Mouse (Mus musculus): ENCODE measurements around the gene Akap13.

The Akap13 gene

DNA sequence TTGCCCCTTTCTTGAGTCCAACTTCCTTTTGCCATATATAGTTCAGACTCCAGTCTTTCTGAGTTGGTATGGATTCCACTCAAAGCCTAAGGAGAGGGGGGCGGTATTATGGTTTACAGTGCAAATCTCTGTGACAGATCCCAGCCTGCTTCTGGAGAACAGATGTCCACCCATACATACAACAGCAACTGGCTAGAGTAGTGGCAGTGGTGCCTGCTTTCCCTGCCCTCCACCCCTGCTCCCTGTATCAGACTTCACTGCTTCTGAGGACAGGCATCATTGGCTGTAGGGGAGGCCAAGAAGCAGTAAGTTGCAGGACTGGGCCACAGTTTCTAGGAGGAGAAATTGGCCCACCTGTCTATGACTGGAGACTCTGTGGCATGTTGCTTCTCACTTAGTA is 102.9 kb downstream of the Akap13 start:
- DNase-seq (ENCODE audit: low read depth, low spot score): no peak

DNA sequence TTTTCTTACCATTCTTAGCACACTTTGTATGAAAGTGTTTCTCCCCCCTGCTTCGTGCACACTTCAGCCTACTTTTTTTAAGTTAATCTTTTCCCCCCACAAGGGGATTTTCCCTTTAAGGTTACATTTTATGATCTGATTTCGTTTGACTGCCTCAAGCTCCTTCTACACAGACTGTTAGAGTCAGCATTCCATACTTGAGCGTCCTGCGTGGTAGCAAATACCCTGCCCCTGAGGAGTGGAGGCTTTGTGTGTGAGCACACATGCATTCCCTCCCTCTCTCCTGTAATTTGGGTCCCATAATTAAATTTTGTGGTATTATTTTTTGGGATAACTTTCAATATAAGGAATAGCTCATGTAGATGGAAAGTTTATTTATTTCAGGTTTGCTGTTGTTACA is 103.8 kb downstream of the Akap13 start:
- DNase-seq (ENCODE audit: low read depth, low spot score): no peak

DNA sequence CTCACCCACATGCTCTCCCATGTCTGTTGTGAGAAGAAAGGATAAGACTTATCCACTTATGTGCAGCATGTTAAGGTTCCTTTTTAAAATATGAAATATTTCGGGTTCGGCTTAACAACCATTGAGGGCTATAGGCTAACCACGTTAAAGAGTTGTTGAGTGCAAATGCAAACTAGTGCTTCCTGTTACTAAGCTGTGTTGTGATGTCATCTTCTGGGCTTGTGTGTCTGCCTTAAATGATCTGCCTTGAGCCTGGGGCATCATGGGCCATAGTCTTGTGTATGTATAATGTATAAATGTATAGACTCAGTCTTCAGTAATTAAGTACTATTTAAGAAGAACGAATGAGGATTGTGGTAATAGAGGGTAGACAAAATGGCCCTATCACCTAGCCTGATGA is 104.6 kb downstream of the Akap13 start:
- no peak for DNase-seq (ENCODE audit: low read depth, low spot score)

DNA sequence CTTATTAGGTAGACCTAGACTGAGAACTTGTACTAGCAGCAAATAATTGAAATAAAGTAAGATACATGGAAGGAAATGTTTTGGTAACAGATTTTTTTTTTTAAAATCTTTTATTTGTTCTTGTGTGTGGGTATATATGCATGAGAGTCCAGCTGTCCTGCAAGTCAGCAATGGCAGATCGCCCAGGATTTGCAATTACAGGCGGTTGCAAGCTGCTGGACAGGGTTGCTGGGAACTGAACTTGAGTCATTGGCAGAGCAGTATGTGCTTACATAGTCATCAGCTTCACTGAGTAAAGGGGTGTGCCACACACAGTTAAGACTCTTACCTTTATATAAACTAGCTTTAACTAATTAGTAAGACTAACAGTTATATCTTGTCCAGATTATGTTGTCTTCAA is 105.2 kb downstream of the Akap13 start:
- no peak for DNase-seq (ENCODE audit: low read depth, low spot score)

DNA sequence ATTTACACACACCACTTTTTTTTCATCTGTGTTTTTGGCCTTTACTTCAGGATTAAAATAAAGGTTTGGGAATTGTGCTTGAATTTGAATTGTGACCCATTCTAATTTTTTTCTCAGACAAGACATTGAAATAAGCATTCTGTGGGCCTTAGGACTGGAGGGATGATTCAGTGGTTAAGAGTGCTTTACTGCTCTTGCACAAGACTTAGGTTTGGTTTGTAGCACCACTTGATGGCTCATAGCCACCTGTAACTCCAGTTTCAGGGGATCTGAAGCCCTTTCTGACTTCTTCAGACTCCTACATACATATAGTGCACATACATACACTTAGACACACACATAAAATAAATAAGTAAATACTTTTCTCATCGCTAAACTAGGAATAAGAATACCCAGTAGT is 105.8 kb downstream of the Akap13 start:
- no peak for DNase-seq (ENCODE audit: low read depth, low spot score)

DNA sequence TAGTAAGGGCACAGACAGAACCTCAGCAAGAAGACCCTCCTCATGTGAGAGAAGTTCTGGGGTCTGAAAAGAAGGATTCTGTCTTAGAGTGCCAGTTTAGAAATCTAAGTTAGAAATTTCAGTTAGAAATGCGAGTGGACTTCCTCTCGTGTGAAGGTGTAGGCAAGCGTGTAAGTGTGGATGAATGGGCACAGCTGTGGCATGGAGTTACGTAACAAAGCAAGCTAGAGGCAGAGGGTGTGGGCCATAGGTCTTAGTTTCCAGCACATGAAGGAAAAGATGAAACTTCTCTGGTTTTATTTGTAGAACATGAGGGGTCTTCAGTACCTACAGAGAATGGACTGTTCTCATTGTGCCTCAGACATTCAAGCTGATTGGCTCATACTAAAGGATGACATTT is 112.9 kb downstream of the Akap13 start:
- no peak for DNase-seq (ENCODE audit: low read depth, low spot score)

DNA sequence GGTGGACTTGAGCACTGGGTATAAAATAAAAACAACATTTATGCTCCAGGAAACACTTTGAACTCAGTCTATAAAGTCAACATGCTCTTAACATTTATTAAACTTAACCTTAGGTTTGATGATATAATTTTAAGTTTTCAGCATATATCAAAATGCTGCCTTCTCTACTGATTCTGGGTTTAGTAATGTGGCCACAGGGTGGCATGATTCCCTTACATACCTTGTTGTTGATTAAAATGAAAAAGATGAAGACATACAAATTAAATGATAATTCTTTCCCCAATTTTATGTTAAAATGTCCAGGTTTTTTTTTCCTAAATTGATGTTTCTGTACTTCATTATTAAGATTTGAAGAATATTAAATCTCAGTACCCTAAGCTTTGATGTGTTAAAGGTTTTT is 113.5 kb downstream of the Akap13 start:
- no peak for DNase-seq (ENCODE audit: low read depth, low spot score)

DNA sequence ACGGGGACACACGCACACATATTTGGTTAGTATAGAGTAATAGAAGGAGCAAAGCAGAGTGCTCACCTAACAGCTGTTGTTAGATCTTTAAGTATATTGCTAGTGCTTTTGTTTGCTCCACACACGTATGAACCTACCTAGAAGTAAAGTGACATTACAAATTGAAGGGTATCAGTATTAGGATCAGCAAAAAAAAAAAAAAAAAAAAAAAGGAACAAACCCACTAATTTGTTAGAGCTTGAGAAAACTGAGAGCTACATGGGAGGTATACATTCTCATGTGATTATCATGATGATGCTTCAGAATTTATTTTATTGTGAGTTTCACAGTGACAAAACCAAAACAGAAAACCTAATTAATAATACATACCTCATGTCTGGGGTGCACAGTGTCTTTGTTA is 114.9 kb downstream of the Akap13 start:
- no peak for DNase-seq (ENCODE audit: low read depth, low spot score)

DNA sequence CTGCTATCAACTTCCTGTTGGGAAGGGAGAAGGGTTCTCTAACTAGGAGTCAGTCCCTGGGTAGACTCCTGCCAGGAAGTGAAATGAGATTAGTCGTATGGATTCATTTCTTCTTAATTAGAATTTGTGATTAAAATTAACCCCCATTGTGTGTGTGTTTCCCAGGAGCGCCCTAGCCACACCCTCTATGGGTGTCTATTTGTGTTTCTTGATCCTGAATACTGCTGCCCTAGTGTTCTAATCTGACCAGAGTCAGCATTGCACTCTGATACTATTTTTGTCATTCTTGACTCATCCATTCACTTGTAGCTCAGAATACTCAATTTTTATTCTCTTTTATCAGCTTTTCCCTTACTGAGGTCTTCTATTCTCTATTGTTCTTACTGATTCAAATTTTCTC is 115.7 kb downstream of the Akap13 start:
- no peak for DNase-seq (ENCODE audit: low read depth, low spot score)

DNA sequence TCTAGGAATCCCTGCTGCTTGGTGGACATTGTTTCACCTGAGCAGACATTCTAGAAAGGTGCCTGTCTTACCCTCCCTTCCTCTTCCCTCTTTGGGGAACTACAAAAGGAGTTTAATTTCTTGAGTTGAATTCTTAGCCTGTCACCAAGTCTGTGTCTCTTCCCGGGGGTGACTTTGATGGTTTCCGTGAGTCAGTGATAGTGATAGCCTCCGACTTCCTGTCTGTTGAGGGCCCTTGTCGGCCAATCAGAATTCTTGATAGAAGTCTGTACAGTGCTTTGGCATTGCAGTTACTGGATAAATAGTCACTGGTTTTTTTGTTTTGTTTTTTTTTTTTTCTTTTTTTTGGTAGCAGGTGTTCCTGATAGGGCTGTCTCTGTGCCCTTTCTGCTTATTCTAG is 116.8 kb downstream of the Akap13 start:
- DNase-seq (ENCODE audit: low read depth, low spot score): peak; percentile 30

DNA sequence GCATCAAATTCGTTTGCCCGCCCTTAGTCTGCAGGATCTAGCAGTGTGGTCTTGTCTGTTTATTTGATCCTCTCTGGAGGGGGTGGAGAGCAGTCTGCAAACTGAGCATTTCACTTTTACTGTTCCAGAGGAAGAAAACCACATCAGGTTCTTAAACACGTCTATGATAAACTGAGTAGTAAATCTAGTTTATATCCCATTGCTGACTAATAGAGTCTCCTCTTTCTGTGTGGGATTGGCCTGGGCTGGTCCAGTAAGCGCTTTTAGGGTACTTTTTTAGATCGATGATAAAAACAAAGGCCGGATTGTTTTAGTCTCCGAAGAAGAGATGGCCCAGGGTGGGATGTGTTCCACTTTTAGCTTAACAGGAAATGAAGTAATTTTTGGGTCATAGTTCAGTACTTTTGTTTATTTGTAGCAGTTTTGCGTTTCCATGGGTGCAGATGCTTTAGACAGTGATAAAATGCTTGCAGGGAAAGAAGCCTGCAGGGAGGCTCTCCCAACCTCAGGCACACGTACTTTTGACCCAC is 119.9 kb downstream of the Akap13 start:
- DNase-seq (ENCODE audit: low read depth, low spot score): no peak

DNA sequence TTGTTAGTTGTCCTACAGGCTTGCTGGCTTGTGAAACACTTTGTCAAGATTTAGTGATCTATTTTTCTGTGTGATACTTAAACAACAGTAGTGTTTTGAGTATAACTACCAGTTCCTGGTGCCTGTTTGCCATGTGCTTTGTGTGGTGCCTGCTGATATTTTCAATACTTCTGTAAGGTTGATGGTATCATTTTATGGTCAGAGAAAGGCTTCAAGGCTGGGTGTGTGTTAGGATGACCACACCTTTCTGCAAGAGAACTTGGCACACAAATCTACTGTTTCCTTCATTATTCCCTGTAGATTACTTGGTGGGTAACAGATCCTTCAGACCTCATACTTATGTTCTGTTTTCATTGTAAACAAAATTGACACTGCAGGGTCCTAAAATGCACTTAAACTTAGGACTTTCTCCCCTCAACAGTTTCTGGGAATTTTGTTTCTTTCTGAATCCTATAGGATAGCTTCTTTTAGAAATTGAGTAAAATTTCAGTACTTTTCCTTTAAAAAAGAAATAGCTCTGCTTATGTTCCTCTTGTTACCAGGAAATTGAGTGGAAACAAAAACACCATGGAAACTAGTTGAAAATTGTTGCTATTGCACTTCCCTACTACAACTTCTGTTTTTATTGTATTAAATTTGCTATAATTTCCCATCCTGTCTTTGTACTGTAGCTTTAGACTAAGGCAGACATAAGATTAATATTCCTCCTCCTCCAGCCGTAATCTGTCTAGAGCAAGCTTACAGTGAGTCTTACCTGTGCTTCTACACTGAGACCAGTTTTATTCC is 120.7 kb downstream of the Akap13 start:
- DNase-seq (ENCODE audit: low read depth, low spot score): no peak

DNA sequence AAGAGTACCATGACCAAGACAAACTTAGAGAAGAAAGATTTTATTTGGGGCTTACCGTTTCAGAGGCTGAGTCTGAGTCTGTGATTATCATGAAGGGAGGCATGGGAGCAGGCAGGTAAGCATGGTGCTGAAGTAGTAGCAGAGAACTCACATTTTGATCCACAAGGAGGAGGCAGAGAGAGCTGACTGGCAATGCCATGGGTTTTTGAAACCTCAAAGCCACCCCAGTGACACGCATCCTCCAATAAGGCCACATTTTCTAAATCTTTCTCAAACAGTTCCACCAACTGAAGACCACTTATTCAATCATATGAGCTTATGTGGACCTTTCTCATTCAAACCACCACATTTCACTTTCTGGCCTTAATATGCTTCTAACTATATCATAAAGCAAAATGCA is 121.5 kb downstream of the Akap13 start:
- DNase-seq (ENCODE audit: low read depth, low spot score): no peak

DNA sequence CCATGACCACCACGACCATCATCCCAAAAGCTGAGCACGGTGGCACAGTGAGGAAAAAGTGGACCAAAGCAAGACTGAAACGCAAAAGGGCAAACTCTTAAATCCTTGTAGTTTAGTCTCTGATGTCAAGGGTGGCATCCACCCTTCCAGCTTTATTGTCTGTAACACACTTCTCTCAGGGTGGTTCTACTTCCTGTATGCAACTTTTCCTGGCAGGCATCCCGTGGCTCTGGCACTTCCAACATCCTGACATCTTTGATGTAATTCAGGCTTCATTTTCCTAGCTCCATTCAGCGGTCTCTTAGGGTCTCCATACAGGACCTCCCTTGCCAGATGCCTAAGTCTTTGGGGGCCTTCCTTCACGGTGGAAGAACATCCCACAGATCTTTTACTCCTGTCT is 122.0 kb downstream of the Akap13 start:
- peak; percentile 5 for DNase-seq (ENCODE audit: low read depth, low spot score)

DNA sequence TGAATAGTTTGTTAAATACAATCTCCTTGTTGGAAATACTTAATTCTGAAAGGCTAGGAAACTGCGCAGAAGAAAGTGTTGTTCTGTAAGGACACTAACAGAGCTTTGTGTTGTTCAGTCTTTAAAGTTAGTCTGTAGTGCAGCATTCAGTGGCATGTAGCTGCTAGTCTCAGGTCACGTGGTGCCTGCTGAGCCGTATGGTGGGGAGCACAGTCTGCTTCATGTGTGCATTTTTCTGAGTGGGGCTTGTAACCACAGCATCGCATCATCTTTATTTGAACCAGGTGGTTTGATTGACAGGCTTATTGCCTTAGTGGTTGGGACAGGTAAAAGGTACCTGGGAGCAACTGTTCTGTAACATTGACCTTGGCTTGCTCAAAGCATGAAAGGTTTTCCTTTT is 123.3 kb downstream of the Akap13 start:
- DNase-seq (ENCODE audit: low read depth, low spot score): no peak

DNA sequence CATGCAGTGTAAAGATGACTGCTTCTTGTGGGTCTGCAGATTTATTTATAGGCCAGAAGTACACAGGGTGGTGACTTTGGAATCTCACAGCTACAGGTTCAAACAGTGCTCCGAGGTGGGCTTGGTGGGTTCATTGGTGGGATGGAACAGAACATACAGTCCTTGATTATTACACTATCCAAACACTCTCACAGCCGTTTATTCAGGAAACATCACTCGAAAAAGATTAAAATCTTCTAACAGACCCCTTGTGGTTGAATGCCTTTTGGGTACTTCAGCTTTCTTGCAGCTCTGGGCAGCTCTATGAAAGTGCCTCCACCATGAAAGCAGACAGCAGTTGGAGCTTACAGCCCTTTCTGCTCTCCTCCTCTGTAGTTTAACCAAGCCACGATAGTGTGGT is 126.8 kb downstream of the Akap13 start:
- no peak for DNase-seq (ENCODE audit: low read depth, low spot score)

DNA sequence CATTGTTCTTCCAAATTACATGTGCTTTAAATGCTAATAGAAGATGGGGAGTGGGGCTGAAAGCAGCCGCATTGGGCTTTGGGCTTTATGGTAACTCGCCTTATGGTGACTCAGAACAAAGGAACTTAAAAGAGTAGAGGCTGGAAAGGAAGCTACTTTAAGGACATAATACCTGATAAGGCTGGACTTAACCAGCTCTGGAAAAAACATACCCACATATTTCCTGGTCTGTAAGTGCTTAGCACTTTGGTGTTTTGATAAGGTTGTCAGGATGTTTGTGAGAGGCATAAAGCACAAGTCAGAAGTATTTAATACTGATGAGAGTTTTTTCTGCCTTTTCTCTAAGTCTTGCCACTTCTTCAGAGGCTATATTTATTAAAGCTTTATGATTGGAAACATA is 128.8 kb downstream of the Akap13 start:
- DNase-seq (ENCODE audit: low read depth, low spot score): no peak

DNA sequence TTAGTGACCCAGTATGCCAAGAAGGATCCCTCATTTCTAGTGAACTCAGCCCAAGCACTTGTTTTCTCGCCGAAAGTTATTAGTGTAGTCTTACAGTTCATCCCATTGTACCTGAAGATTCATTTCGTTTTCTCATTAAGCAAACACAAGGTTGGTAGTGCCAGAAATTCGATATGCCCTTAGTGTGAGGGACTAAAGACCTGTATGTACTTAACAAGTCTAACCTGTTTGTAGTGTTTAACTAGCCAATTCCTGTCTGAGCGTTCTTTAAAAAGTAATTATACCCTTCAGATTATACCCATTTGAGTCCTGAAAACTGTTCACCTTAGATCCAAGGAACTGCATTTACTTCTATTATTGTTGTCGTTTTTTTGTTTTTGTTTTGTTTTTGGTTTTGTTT is 130.1 kb downstream of the Akap13 start:
- DNase-seq (ENCODE audit: low read depth, low spot score): no peak

DNA sequence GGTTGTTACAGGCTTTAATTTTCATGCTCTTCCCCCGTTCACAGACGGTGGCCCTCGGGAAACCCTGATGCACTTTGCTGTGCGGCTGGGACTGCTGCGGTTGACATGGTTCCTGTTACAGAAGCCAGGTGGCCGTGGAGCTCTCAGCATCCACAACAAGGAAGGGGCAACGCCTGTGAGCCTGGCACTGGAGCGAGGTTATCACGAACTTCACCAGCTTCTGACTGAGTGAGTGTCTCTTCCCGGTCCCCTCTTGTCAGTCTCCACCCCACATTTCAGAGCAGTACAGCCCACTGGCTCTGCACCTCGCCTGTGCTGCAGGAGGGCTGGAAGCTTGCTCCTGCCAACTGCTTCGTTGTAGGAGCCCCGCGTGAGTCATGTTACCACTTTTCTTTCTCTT is 130.8 kb downstream of the Akap13 start:
- DNase-seq (ENCODE audit: low read depth, low spot score): no peak

DNA sequence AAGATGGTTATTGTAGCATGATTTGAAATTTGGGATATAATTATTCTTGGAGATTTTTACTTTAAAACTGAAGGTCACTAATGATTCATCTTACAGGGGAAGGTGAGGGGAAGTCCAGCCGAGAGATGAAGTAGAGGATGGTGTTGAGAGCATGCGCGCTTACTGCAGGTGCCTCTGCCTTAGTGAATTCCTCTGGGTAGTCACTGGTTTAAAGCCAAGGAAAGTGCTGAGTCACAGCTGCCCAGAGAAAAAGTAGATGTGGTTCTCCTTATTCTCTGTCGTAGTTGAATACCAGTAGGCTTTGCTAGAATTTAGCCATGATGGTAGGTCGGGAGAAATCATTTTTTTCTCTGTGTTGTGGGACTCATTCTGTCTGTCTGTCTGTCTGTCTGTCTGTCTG is 132.4 kb downstream of the Akap13 start:
- peak; percentile 12 for DNase-seq (ENCODE audit: low read depth, low spot score)

DNA sequence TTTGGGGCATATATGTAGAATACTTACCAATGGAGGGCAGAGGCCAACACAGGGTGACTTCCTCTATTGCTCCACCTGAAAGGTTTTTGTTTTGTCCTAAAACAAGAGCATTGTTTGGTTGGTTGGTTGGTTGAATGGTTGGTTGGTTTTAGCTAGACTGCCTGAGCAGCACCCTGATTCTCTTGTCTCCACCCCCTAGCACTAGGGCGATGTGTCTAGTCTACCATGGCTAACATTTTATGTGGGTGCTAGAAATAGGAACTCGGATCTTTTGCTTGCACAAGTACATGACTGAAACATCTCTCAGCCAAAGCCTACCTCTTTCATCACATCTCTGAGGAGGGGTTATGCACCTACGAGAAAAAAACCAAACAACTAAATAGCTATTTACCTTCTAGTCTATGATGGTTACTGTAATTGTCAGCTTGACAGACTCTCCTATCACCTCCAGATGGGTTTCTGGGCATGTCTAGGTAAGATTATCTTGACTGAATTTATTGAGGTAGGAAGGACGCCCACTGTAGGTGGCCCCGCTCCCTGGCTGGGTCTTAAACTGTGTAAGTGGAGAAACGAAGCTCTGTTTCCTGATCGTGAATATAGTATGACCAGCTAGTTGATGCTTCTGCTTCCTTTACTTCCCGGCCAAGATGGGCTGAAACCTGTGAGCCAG is 134.1 kb downstream of the Akap13 start:
- no peak for DNase-seq (ENCODE audit: low read depth, low spot score)

DNA sequence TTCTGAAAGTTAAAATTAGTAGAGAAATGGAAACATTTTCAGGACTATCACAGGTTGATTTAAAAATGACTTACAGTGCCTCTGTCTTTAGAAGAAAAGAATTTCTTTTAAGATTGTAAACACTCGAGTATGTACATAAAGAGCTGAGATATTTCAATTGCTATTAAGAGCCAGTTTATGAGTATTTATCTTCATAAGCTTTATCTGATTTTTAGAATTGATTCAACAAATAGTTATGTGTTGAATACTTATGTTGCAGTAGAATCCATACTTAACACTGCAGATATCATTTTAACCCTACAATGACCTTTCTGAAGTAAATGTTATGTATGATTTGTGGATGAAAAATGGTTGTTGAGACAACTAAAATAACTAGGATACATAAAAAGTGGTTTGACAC is 136.6 kb downstream of the Akap13 start:
- DNase-seq (ENCODE audit: low read depth, low spot score): no peak

DNA sequence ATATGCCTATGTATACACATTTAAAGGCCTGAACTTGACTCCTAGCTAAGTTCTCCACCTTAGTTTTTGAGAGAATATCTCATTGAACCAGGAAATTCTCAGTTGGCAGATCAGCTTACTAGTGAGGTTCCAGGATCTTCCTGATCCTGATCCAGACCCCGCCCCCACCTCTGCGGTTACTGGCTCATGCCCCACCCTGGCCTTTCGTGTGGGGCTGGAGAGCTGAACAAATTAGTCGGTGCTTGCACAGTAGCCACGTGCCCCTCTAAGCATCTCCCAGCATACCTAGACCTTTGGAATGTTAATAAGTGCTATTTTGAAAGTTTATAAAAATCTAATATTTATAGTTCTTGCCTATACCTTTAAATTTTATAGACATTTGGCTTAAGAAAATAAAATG is 139.5 kb downstream of the Akap13 start:
- DNase-seq (ENCODE audit: low read depth, low spot score): peak; percentile 28
